Comparison of ENCODE assay signal across 12 mouse cellular contexts in genomic region chr9:99164148-99164503, GRCm38 (mm10). TPM values are rescaled to one million over a fixed set of nuclear protein-coding genes. Genes with fewer than 3 reads are reported as not detected.
DNase-seq lines count a peak whose midpoint lies in the region; ATAC-seq lines count a peak whose summit lies in the region.
"Had no signal": no experiment of that assay in that cellular context is flagged by ENCODE, and none has a peak within 500 bp of the region (broad histone marks: within the 10 kb centered on the region; RNA-seq: fewer than 3 reads in every experiment).

No protein-coding gene starts in this region.

- H3K27ac ChIP-seq in heart, embryonic 14.5 days (replicated peaks in 1 of 2; ENCODE audit: control insufficient read depth in 1 of 2, insufficient read depth in 1 of 2, low read depth in 2 of 2, low read length in 2 of 2) = no peak overlapping the region
- no peak overlapping the region for H3K27ac ChIP-seq in heart, embryonic 12.5 days (ENCODE audit: poor library complexity, severe bottlenecking)
- no peak overlapping the region for H3K27ac ChIP-seq in neural tube, embryonic 14.5 days (ENCODE audit: low read depth, low read length)
- no peak overlapping the region for H3K27ac ChIP-seq in liver, embryonic 12.5 days
- H3K27ac ChIP-seq: stomach, embryonic 15.5 days had no signal

- peaks cover 0 to 4% of the 10 kb centered on the region in 2 experiments; a peak in 1 of 4 replicates for H3K4me1 ChIP-seq in heart, embryonic 14.5 days (ENCODE audit: control insufficient read depth in 2 of 2, insufficient read depth in 2 of 2, low read length in 2 of 2)
- H3K4me1 ChIP-seq in heart, embryonic 12.5 days (replicated peaks) = 0 out of 2 replicates have a peak, but pooled peaks cover 8% of the 10 kb centered on the region
- H3K4me1 ChIP-seq in neural tube, embryonic 14.5 days (ENCODE audit: control insufficient read depth, insufficient read depth, low read length) = no peaks in the 10 kb centered on the region
- peaks cover 55% of the 10 kb centered on the region for H3K4me1 ChIP-seq in liver, embryonic 12.5 days
- H3K4me1 ChIP-seq: stomach, embryonic 15.5 days had no signal

- no peak overlapping the region for H3K9ac ChIP-seq in heart, embryonic 14.5 days (ENCODE audit: low read length)
- H3K9ac ChIP-seq in heart, embryonic 12.5 days = no peak overlapping the region
- no peak overlapping the region for H3K9ac ChIP-seq in neural tube, embryonic 14.5 days (replicated peaks; ENCODE audit: low read depth, low read length)
- H3K9ac ChIP-seq in liver, embryonic 12.5 days = no peak overlapping the region
- H3K9ac ChIP-seq: stomach, embryonic 15.5 days had no signal

- no peak for DNase-seq in neural tube, embryonic 10.5 days (ENCODE audit: extremely low spot score, low spot score)
- DNase-seq in gastrocnemius, postnatal 4 days (ENCODE audit: low spot score in 2 of 2) = no peak
- no peak for DNase-seq in T-cell, adult 2 months (ENCODE audit: low spot score)
- DNase-seq: adrenal gland, postnatal 10 days; thymus, postnatal 36 days had no signal

- no peaks in the 10 kb centered on the region for H3K9me3 ChIP-seq in heart, embryonic 14.5 days (ENCODE audit: control insufficient read depth, low read length)
- H3K9me3 ChIP-seq in heart, embryonic 12.5 days (replicated peaks) = no peaks in the 10 kb centered on the region
- H3K9me3 ChIP-seq in neural tube, embryonic 14.5 days (ENCODE audit: control insufficient read depth, low read length) = no peaks in the 10 kb centered on the region
- no peaks in the 10 kb centered on the region for H3K9me3 ChIP-seq in liver, embryonic 12.5 days (replicated peaks)
- H3K9me3 ChIP-seq: stomach, embryonic 15.5 days had no signal

- no peaks in the 10 kb centered on the region for H3K36me3 ChIP-seq in heart, embryonic 14.5 days (ENCODE audit: control insufficient read depth, insufficient read depth, low read length)
- H3K36me3 ChIP-seq in heart, embryonic 12.5 days = no peaks in the 10 kb centered on the region
- no peaks in the 10 kb centered on the region for H3K36me3 ChIP-seq in neural tube, embryonic 14.5 days (ENCODE audit: control insufficient read depth, insufficient read depth, low read length)
- H3K36me3 ChIP-seq in liver, embryonic 12.5 days = no peaks in the 10 kb centered on the region
- H3K36me3 ChIP-seq: stomach, embryonic 15.5 days had no signal

- H3K4me3 ChIP-seq in heart, embryonic 14.5 days (ENCODE audit: control insufficient read depth in 1 of 2, insufficient read depth in 1 of 2, low read depth in 1 of 2, low read length in 2 of 2) = no peak overlapping the region
- no peak overlapping the region for H3K4me3 ChIP-seq in heart, embryonic 12.5 days
- no peak overlapping the region for H3K4me3 ChIP-seq in neural tube, embryonic 14.5 days (ENCODE audit: low read depth, low read length)
- H3K4me3 ChIP-seq in liver, embryonic 12.5 days = no peak overlapping the region
- H3K4me3 ChIP-seq: stomach, embryonic 15.5 days had no signal

- WGBS in heart, embryonic 14.5 days = 64% methylated on average over 9 of the region's 9 CpGs
- WGBS in heart, embryonic 12.5 days = 59% methylated on average over 9 of the region's 9 CpGs
- 53% methylated on average over 9 of the region's 9 CpGs for WGBS in neural tube, embryonic 14.5 days
- 27% methylated on average over 9 of the region's 9 CpGs for WGBS in liver, embryonic 12.5 days (ENCODE audit: insufficient replicate concordance)

- peaks cover 7% of the 10 kb centered on the region; the same call in 1 of the 2 replicates for H3K27me3 ChIP-seq in heart, embryonic 14.5 days (ENCODE audit: control insufficient read depth, insufficient read depth, low read length)
- H3K27me3 ChIP-seq in heart, embryonic 12.5 days (replicated peaks) = peaks cover 12% of the 10 kb centered on the region; the same call in 1 of the 2 replicates
- no peaks in the 10 kb centered on the region for H3K27me3 ChIP-seq in neural tube, embryonic 14.5 days (ENCODE audit: control insufficient read depth, insufficient read depth, low read length)
- H3K27me3 ChIP-seq in liver, embryonic 12.5 days (replicated peaks) = peaks cover 20% of the 10 kb centered on the region; the same call in 1 of the 2 replicates
- H3K27me3 ChIP-seq: stomach, embryonic 15.5 days had no signal

- no peak for ATAC-seq in heart, embryonic 14.5 days (ENCODE audit: insufficient number of reproducible peaks, insufficient read depth, low FRiP score, low read depth)
- no peak for ATAC-seq in heart, embryonic 12.5 days (ENCODE audit: insufficient number of reproducible peaks, low FRiP score)
- 0 out of 2 replicates have a peak, but pooled peaks have one; percentile 4 for ATAC-seq in neural tube, embryonic 14.5 days (ENCODE audit: low read depth)
- ATAC-seq in liver, embryonic 12.5 days = peak; percentile 62
- no peak for ATAC-seq in activated CD4-positive, CD25-positive, alpha-beta regulatory T cell, adult 4 months
- ATAC-seq: inflammation-experienced regulatory T-cells, adult 6 months had no signal

- 0 out of 2 replicates have a peak overlapping the region, but pooled peaks have one; percentile 6 for H3K4me2 ChIP-seq in heart, embryonic 14.5 days (ENCODE audit: low read length)
- H3K4me2 ChIP-seq in heart, embryonic 12.5 days = no peak overlapping the region
- no peak overlapping the region for H3K4me2 ChIP-seq in neural tube, embryonic 14.5 days (ENCODE audit: low read depth, low read length)
- peak overlapping the region; percentile 13 for H3K4me2 ChIP-seq in liver, embryonic 12.5 days
- H3K4me2 ChIP-seq: stomach, embryonic 15.5 days had no signal

RNA-seq across cellular contexts. Expression of gene Pik3cb, which starts 23.7 kb away (rescaled TPM):
- 1.5 and 2.1 TPM in 2 replicates for polyA plus RNA-seq in heart, embryonic 14.5 days (2014; fragmentation: Nextera tagmentation; extraction: Ambion mirVana)
- 2.5 and 3.3 TPM in 2 replicates for polyA plus RNA-seq in heart, embryonic 12.5 days (2016; fragmentation: Nextera tagmentation; extraction: Ambion mirVana)
- 2.6 and 6.7 TPM in 2 replicates for polyA plus RNA-seq in neural tube, embryonic 14.5 days (2014; fragmentation: Nextera tagmentation; extraction: Ambion mirVana)
- 4.8 and 5.1 TPM in 2 replicates for polyA plus RNA-seq in liver, embryonic 12.5 days (2016; fragmentation: Nextera tagmentation; extraction: Ambion mirVana)
- total RNA-seq in gastrocnemius, postnatal 4 days (2021) = 1 to 10 TPM; 4.3 TPM
- polyA plus RNA-seq in activated CD4-positive, CD25-positive, alpha-beta regulatory T cell, adult 4 months (2017; shearing (Covaris generic)) = 1 to 10 TPM in 1 of 2 experiments, under 1 TPM in 1; 0.41 to 1.0 TPM

Comparison
In these comparisons a context has a peak if more than half of its experiments do, and no peak if none do; other contexts are left out.
1. H3K4me2 ChIP-seq: peak in heart, embryonic 14.5 days (single experiment) and liver, embryonic 12.5 days (single experiment); none in heart, embryonic 12.5 days (single experiment) and neural tube, embryonic 14.5 days (single experiment).
2. ATAC-seq: peak in neural tube, embryonic 14.5 days (single experiment) and liver, embryonic 12.5 days (single experiment); none in heart, embryonic 14.5 days (single experiment), heart, embryonic 12.5 days (single experiment) and activated CD4-positive, CD25-positive, alpha-beta regulatory T cell, adult 4 months (single experiment).